Mouse (Mus musculus) layer of hippocampus, adult 11-12 months (tissue): ENCODE measurements at regions not wholly inside any gene's neighbourhood (a gene's known extent, or its start where the extent isn't known, plus 50 kb on each side); places are given as distances from the start of the nearest gene placed in this dataset.

ENCODE experiments used
- DNase-seq: peaks from one replicate; pipeline ENCODE4 v3.0.0; 2022; ENCODE audit warnings: low spot score

GRCm38 (mm10) chr12:77667151-77667874 is 429.4 kb downstream of the Fut8 start:
- DNase-seq, result no peak

- DNase-seq, result peak; percentile 68
Measured at GRCm38 (mm10) chr12:77667875-77668204, 429.9 kb downstream of the Fut8 start.

- DNase-seq, result no peak
Measured at GRCm38 (mm10) chr12:77670531-77670930, 432.6 kb downstream of the Fut8 start.

GRCm38 (mm10) chr12:77674352-77674751 is 436.4 kb downstream of the Fut8 start:
- DNase-seq, result no peak

GRCm38 (mm10) chr12:77674755-77675154 is 436.8 kb downstream of the Fut8 start:
- peak; percentile 44 for DNase-seq

- DNase-seq, result no peak
Measured at GRCm38 (mm10) chr12:77678040-77678439, 440.1 kb downstream of the Fut8 start.

GRCm38 (mm10) chr12:77694101-77694500 is 456.2 kb downstream of the Fut8 start:
- peak; percentile 15 for DNase-seq

GRCm38 (mm10) chr12:77696039-77696631 is 458.2 kb downstream of the Fut8 start:
- DNase-seq, result no peak

- no peak for DNase-seq
Measured at GRCm38 (mm10) chr12:77696662-77697061, 458.7 kb downstream of the Fut8 start.

- DNase-seq, result no peak
Measured at GRCm38 (mm10) chr12:77698088-77698487, 460.2 kb downstream of the Fut8 start.

- no peak for DNase-seq
Measured at GRCm38 (mm10) chr12:77699896-77700605, 462.1 kb downstream of the Fut8 start.

- no peak for DNase-seq
Measured at GRCm38 (mm10) chr12:77715506-77715905, 477.6 kb downstream of the Fut8 start.

GRCm38 (mm10) chr12:77715979-77716378 is 478.1 kb downstream of the Fut8 start:
- no peak for DNase-seq

GRCm38 (mm10) chr12:77727766-77728165 is 466.3 kb upstream of the Gm6657 start:
- no peak for DNase-seq

- peak; percentile 32 for DNase-seq
Measured at GRCm38 (mm10) chr12:77739047-77739760, 454.8 kb upstream of the Gm6657 start.

- no peak for DNase-seq
Measured at GRCm38 (mm10) chr12:77742716-77743115, 451.3 kb upstream of the Gm6657 start.

GRCm38 (mm10) chr12:77749438-77750007 is 444.5 kb upstream of the Gm6657 start:
- no peak for DNase-seq

- no peak for DNase-seq
Measured at GRCm38 (mm10) chr12:77752181-77752580, 441.9 kb upstream of the Gm6657 start.

GRCm38 (mm10) chr12:77756021-77756420 is 438.0 kb upstream of the Gm6657 start:
- no peak for DNase-seq

- DNase-seq, result no peak
Measured at GRCm38 (mm10) chr12:77760976-77761375, 433.1 kb upstream of the Gm6657 start.

GRCm38 (mm10) chr12:77776011-77776546 is 418.0 kb upstream of the Gm6657 start:
- DNase-seq, result no peak

- DNase-seq, result no peak
Measured at GRCm38 (mm10) chr12:77776755-77777154, 417.3 kb upstream of the Gm6657 start.
